Mouse (Mus musculus): ENCODE results near the gene Hbb-bt. TPM values are rescaled to one million over a fixed set of nuclear protein-coding genes. Genes with fewer than 3 reads are reported as not detected.
"Not testable (repeated sequence)": the region's sequence is repeated elsewhere in the genome, so short reads cannot be mapped to it uniquely, and the experiment has no call there.

Gene Hbb-bt
- total RNA-seq, 2 experiments from 2014 or later, result 1,004 to 1,120 TPM

DNA sequence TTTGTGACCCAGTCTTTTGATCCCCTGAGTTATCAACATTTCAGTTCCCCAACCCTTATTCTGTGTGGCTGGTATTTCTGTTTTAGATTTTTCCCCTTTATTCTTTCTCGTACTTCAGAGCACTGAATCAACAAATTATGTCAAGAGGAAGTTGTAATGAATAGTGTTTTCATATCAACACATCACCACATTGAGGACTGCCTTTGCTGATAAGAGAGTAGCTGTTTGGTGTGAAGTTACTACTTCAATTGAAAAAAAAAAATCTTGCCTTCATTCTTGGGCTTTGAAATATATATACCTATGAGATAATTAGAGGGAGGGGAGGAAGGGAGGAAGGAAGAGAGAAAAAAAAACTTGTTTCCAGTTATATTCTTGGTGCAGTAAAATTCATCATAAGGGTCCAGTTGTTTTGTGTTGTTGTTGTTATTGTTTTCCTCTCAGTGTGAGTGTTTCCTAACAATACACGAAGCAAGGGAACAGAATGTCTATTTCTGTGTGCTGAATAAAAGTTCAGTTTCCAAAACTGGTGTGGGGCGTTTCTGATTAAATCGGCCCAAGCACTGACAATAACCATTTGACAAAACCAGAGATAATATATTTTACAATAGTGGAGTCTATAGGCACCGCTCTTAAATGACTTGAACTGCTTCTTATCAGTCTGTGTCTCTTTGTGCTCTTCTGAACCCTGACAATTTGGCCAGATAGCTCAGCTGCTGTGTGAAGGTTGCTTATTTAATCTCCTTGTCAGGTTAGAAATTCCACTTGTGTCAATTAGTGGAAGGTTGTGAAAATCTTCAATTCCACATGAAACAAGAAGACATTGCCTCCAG, 4.6 kb downstream of the Hbb-bt start:
- no peak for DNase-seq

DNA sequence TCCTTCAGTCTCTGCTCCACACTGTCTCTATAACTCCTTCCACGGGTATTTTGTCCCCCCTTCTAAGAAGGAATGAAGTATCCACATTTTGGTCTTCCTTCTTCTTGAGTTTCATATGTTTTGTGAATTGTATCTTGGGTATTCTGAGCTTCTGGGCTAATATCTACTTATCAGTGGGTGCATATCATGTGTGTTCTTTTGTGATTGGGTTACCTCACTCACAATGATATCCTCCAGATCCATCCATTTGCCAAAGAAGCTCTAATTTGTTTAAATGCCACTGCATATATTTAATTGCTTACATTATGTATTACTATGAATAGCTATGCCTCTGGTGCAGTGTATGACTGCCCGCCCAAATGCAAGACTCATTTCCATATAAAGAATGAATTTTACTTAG, 5.7 kb downstream of the Hbb-bt start:
- not testable (repeated sequence) for DNase-seq

DNA sequence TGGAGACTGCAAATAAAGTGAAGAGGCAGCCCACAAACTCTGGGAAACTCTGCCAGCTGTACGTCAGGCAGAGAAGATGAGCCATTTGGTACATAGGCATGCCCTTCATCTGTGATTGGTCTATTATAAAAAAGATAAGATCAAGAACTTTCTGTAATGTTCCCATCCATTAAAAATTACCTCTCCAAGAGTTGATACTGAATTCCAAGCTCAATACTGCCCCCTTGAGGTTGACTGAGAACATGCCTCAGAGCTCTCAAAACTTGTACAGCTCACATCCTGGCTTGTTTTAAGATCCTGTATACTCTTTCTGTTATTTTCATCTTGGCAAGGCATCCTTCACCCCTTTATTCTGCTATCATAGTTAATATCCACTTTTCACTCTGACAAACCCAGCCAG, 6.9 kb downstream of the Hbb-bt start:
- peak in 1 of 2 experiments; percentile 43 for DNase-seq

DNA sequence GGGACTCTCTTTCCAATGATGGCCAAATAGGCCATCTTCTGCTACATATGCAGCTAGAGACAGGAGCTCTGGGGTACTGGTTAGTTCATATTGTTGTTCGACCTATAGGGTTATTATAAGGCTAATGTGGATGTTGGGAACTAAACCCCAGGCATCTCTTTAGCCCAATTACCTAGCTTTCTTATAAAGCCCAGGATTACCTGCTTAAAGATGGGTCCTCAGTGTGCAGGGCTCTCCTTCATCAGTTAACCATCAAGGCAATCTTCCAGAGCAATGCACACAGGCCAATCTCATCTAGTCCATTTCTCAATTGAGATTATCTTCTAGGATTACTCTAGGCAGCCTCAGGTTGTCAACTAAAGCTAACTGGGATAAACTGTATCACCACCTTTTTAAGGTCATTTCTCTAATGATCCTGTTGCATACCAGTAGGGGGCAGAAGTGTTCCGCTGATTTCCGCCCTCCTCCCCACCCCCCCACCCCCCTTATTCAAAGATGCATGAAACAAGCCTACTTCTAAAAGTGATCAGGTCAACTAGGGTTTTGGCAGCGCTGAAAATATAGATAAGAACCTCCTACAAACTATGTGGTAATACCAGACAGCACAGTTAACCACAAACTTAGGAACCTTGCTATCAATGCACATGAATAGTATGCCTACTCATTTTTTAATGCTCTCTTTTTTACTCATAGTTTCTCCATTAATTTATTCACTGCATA, 21.0 kb downstream of the Hbb-bt start:
- DNase-seq, result peak in 1 of 2 experiments; percentile 4

DNA sequence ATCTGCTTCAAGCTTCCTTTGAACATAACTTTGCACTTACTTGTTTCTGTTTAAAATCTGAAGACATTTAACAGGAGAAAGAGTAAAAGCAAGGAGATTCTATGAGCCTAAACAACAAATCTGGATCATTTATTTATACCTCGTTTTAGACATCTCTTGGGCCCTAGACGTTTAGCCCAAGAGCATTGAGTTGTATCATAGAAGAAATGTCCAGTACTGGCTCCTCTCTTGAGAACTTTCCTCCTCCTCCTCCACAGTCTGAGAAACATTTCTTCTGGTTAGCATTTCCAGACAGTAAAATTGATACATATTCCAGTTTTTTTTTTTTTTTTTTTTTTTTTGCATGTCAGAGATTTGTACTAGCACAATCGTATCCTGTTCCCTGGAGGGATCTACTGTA, 22.1 kb downstream of the Hbb-bt start, which contains the start of gene Olfr67:
Gene Olfr67 (minus strand): TSS at position 101 of the 400 bp plus-strand sequence.
- no peak for DNase-seq

DNA sequence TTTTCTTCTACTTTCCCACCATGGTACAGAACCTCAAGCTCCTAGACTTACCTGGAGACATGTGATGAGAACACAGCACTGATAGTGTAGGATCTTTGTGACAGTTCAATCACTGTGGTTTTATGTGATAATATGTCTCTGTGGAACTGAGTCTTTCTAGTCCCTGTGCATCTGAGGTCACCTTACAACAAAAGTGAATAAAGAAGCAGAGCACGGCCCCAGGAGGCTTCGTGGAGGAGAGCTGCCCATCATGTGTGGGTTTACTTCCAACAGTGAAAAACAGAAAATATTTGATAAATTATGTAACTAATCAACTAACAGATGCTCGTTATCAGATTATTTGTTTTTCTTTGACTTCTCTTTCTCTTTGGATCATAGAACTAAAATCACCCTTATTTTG, 34.2 kb downstream of the Hbb-bt start, which contains the start of gene Olfr68:
Gene Olfr68 (minus strand): TSS at position 101 of the 400 bp plus-strand sequence.
- DNase-seq, result no peak

DNA sequence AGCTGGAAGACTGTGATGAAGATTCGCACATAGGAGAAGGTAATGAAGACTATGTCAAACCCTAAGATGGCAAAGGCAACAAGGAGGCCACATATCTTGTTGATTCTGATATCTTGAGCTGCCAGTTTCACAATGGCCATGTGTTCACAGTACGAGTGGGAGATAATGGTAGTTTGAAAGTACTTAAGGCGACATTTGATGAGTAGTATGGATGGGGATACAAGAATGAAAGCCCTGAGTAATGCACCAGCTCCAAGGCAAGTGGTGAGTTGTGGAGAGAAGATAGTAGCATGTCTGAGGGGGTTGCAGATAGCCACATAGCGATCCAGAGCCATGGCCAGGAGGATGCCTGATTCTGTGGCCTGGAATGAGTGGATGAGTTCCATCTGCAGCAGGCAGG, 36.1 kb downstream of the Hbb-bt start:
- not testable (repeated sequence) for DNase-seq

DNA sequence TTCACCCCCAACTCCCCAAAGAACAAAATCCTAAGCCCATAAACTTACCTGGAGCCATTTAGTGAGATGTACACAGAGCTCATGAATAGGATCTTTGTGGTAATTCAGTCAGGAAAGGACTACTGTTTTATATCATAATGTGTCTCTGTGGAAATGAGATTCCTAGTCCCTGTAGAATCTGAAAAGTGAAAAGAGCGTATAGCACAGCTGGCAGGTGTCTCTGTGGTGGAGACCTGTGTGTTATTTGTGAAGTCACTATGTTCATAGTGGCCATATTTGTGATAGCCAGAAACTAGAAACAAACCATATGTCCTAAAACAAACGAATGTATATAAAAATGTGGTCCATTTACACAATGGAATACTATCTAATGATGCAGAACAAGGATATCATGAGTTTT, 42.3 kb downstream of the Hbb-bt start, which contains the start of gene Olfr69:
Gene Olfr69 (minus strand): TSS at position 101 of the 400 bp plus-strand sequence.
- no peak for DNase-seq

DNA sequence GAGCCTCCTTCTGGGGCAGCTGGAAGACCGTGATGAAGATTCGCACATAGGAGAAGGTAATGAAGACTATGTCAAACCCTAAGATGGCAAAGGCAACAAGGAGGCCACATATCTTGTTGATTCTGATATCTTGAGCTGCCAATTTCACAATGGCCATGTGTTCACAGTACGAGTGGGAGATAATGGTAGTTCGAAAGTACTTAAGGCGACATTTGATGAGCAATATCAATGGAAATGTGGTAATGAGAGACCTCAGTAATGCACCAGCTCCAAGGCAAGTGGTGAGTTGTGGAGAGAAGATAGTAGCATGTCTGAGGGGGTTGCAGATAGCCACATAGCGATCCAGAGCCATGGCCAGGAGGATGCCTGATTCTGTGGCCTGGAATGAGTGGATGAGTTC, 46.1 kb downstream of the Hbb-bt start:
- not testable (repeated sequence) for DNase-seq

Other genes starting within 250 kb of the Hbb-bt start
- gene Olfr616, start 244.9 kb downstream of the Hbb-bt start, total RNA-seq (2021), result not detected
- gene Olfr617, start 240.9 kb downstream of the Hbb-bt start, total RNA-seq (2021), result not detected
- not detected for gene Olfr618, start 223.9 kb downstream of the Hbb-bt start, total RNA-seq (2021)
- gene Olfr619, start 213.4 kb downstream of the Hbb-bt start, total RNA-seq (2021), result not detected
- gene Olfr620, start 201.5 kb downstream of the Hbb-bt start, total RNA-seq (2021), result not detected
- not detected for gene Olfr622, start 171.3 kb downstream of the Hbb-bt start, total RNA-seq (2021)
- not detected for gene Olfr623, start 150.3 kb downstream of the Hbb-bt start, total RNA-seq (2021)
- gene Olfr624, start 142.8 kb downstream of the Hbb-bt start, total RNA-seq (2021), result not detected
- gene Olfr625-ps1, start 131.3 kb downstream of the Hbb-bt start, total RNA-seq (2021), result not detected
- gene Olfr243, start 99.3 kb downstream of the Hbb-bt start, total RNA-seq (2021), result not detected
- not detected for gene Olfr628, start 83.6 kb downstream of the Hbb-bt start, total RNA-seq (2021)
- not detected for gene Olfr629, start 69.1 kb downstream of the Hbb-bt start, total RNA-seq (2021)
- gene Olfr630, start 56.7 kb downstream of the Hbb-bt start, total RNA-seq (2021), result not detected
- not detected for gene Olfr69, start 42.4 kb downstream of the Hbb-bt start, total RNA-seq (2021)
- not detected for gene Olfr68, start 34.3 kb downstream of the Hbb-bt start, total RNA-seq (2021)
- not detected for gene Olfr67, start 22.2 kb downstream of the Hbb-bt start, total RNA-seq (2021)
- over 10,000 TPM; 10,167 to 10,648 TPM for gene Hbb-bs, start 14.1 kb upstream of the Hbb-bt start, total RNA-seq (2021)
- not detected for gene Hbb-bh2, start 26.5 kb upstream of the Hbb-bt start, total RNA-seq (2021)
- gene Hbb-bh1, start 29.2 kb upstream of the Hbb-bt start, total RNA-seq (2021), result not detected
- not detected for gene Hbb-y, start 39.2 kb upstream of the Hbb-bt start, total RNA-seq (2021)
- gene Olfr66, start 72.3 kb upstream of the Hbb-bt start, total RNA-seq (2021), result not detected
- gene Olfr64, start 80.5 kb upstream of the Hbb-bt start, total RNA-seq (2021), result not detected
- not detected for gene Olfr65, start 89.5 kb upstream of the Hbb-bt start, total RNA-seq (2021)
- not detected for gene Olfr631, start 114.8 kb upstream of the Hbb-bt start, total RNA-seq (2021)
- gene Olfr632, start 120.4 kb upstream of the Hbb-bt start, total RNA-seq (2021), result not detected
- gene Olfr633, start 130.4 kb upstream of the Hbb-bt start, total RNA-seq (2021), result not detected
- gene Olfr635, start 157.2 kb upstream of the Hbb-bt start, total RNA-seq (2021), result not detected
- gene Olfr638, start 184.8 kb upstream of the Hbb-bt start, total RNA-seq (2021), result not detected
- under 1 TPM; 0.05 TPM for gene Olfr639, start 203.3 kb upstream of the Hbb-bt start, total RNA-seq (2021)
- gene Olfr640, start 211.6 kb upstream of the Hbb-bt start, total RNA-seq (2021), result not detected
- not detected for gene Olfr641, start 221.4 kb upstream of the Hbb-bt start, total RNA-seq (2021)
- gene Olfr642, start 238.7 kb upstream of the Hbb-bt start, total RNA-seq (2021), result not detected
- not detected for gene 4930516K23Rik, start 247.4 kb upstream of the Hbb-bt start, total RNA-seq (2021)

All from heart, adult 18-20 months (tissue).